Mouse (Mus musculus): ENCODE measurements at regions not wholly inside any gene's neighbourhood (a gene's known extent, or its start where the extent isn't known, plus 50 kb on each side); places are given as distances from the start of the nearest gene placed in this dataset.

GRCm38 (mm10) chr3:9159073-9159472, 450.8 kb downstream of the Zfp704 start:
- TF ChIP-seq CTCF (IDR thresholded peaks at IDR 0.05), result no peak
- DNase-seq (ENCODE audit: extremely low spot score in 1 of 2, low spot score in 2 of 2), result no peak
- intact Hi-C loops (cut with DNase I), result no loop called here
- no peak overlapping the region for H3K27ac ChIP-seq
- no peak overlapping the region for H3K4me3 ChIP-seq

- intact Hi-C loops (cut with DNase I), result no loop called here
- no peak for DNase-seq (ENCODE audit: extremely low spot score in 1 of 2, low spot score in 2 of 2)
- no peak for TF ChIP-seq CTCF (IDR thresholded peaks at IDR 0.05)
- Histone ChIP-seq H3K4me3 (no peak overlapping the region), H3K27ac (no peak overlapping the region)
These were observed 455.7 kb downstream of the Zfp704 start for GRCm38 (mm10) chr3:9154172-9154571.

GRCm38 (mm10) chr3:9153690-9154089, 456.2 kb downstream of the Zfp704 start:
- no peak for DNase-seq (ENCODE audit: extremely low spot score in 1 of 2, low spot score in 2 of 2)
- no peak for TF ChIP-seq CTCF (IDR thresholded peaks at IDR 0.05)
- H3K4me3 ChIP-seq, result no peak overlapping the region
- intact Hi-C loops (cut with DNase I), result no loop called here
- H3K27ac ChIP-seq, result no peak overlapping the region

- intact Hi-C loops (cut with DNase I), result no loop called here
These were observed 457.6 kb downstream of the Zfp704 start for GRCm38 (mm10) chr3:9152256-9152655.

GRCm38 (mm10) chr3:9151590-9151989, 458.3 kb downstream of the Zfp704 start:
- Histone ChIP-seq H3K4me3 (no peak overlapping the region), H3K27ac (no peak overlapping the region)
- intact Hi-C loops (cut with DNase I), result no loop called here
- no peak for TF ChIP-seq CTCF (IDR thresholded peaks at IDR 0.05)
- DNase-seq (ENCODE audit: extremely low spot score in 1 of 2, low spot score in 2 of 2), result no peak

More at GRCm38 (mm10) chr3:9152256-9152655, 457.6 kb downstream of the Zfp704 start:
- Histone ChIP-seq H3K27ac (no peak overlapping the region), H3K4me3 (no peak overlapping the region)
- TF ChIP-seq CTCF (IDR thresholded peaks at IDR 0.05), result no peak
- no peak for DNase-seq (ENCODE audit: extremely low spot score in 1 of 2, low spot score in 2 of 2)

GRCm38 (mm10) chr3:9148605-9149004, 461.3 kb downstream of the Zfp704 start:
- Histone ChIP-seq H3K4me3 (no peak overlapping the region), H3K27ac (no peak overlapping the region)
- no peak for DNase-seq (ENCODE audit: extremely low spot score in 1 of 2, low spot score in 2 of 2)
- intact Hi-C loops (cut with DNase I), result no loop called here
- no peak for TF ChIP-seq CTCF (IDR thresholded peaks at IDR 0.05)

GRCm38 (mm10) chr3:9146481-9146880, 463.4 kb downstream of the Zfp704 start:
- H3K4me3 ChIP-seq, result no peak overlapping the region
- H3K27ac ChIP-seq, result no peak overlapping the region
- no peak for DNase-seq (ENCODE audit: extremely low spot score in 1 of 2, low spot score in 2 of 2)
- TF ChIP-seq CTCF (IDR thresholded peaks at IDR 0.05), result no peak
- intact Hi-C loops (cut with DNase I), result no loop called here

GRCm38 (mm10) chr3:9145612-9146011, 464.3 kb downstream of the Zfp704 start:
- Histone ChIP-seq H3K4me3 (no peak overlapping the region), H3K27ac (no peak overlapping the region)
- intact Hi-C loops (cut with DNase I), result no loop called here
- TF ChIP-seq CTCF (IDR thresholded peaks at IDR 0.05), result no peak
- DNase-seq (ENCODE audit: extremely low spot score in 1 of 2, low spot score in 2 of 2), result no peak

GRCm38 (mm10) chr3:9141836-9142235, 468.0 kb downstream of the Zfp704 start:
- DNase-seq (ENCODE audit: extremely low spot score in 1 of 2, low spot score in 2 of 2), result no peak
- no peak overlapping the region for H3K4me3 ChIP-seq
- H3K27ac ChIP-seq, result no peak overlapping the region
- no peak for TF ChIP-seq CTCF (IDR thresholded peaks at IDR 0.05)
- intact Hi-C loops (cut with DNase I), result no loop called here

GRCm38 (mm10) chr3:9137131-9137874, 472.6 kb downstream of the Zfp704 start:
- Histone ChIP-seq H3K27ac (no peak overlapping the region), H3K4me3 (no peak overlapping the region)
- intact Hi-C loops (cut with DNase I), result no loop called here
- TF ChIP-seq CTCF (IDR thresholded peaks at IDR 0.05), result no peak
- DNase-seq (ENCODE audit: extremely low spot score in 1 of 2, low spot score in 2 of 2), result no peak

- no peak for TF ChIP-seq CTCF (IDR thresholded peaks at IDR 0.05)
- H3K4me3 ChIP-seq, result no peak overlapping the region
- no peak overlapping the region for H3K27ac ChIP-seq
- DNase-seq (ENCODE audit: extremely low spot score in 1 of 2, low spot score in 2 of 2), result no peak
- intact Hi-C loops (cut with DNase I), result no loop called here
These were observed 475.9 kb downstream of the Zfp704 start for GRCm38 (mm10) chr3:9133991-9134390.

GRCm38 (mm10) chr3:9132104-9132751, 477.7 kb downstream of the Zfp704 start:
- intact Hi-C loops (cut with DNase I), result no loop called here
- TF ChIP-seq CTCF (IDR thresholded peaks at IDR 0.05), result no peak
- no peak overlapping the region for H3K27ac ChIP-seq

GRCm38 (mm10) chr3:9131366-9131765, 478.5 kb downstream of the Zfp704 start:
- no peak overlapping the region for H3K4me3 ChIP-seq
- intact Hi-C loops (cut with DNase I), result no loop called here
- no peak overlapping the region for H3K27ac ChIP-seq
- no peak for DNase-seq (ENCODE audit: extremely low spot score in 1 of 2, low spot score in 2 of 2)
- no peak for TF ChIP-seq CTCF (IDR thresholded peaks at IDR 0.05)

More at GRCm38 (mm10) chr3:9132104-9132751, 477.7 kb downstream of the Zfp704 start:
- no peak for DNase-seq (ENCODE audit: extremely low spot score in 1 of 2, low spot score in 2 of 2)
- no peak overlapping the region for H3K4me3 ChIP-seq
